ENCODE assay signal across 8 mouse cellular contexts in genomic region chr9:21015571-21016130, GRCm38 (mm10). TPM values are rescaled to one million over a fixed set of nuclear protein-coding genes. Genes with fewer than 3 reads are reported as not detected.
DNase-seq lines count a peak whose midpoint lies in the region; ATAC-seq and TF ChIP-seq lines count a peak whose summit lies in the region.

Gene Icam1 (plus strand): TSS chr9:21015985.

- peak; percentile 60 for DNase-seq in urinary bladder, adult 18-20 months (ENCODE audit: low spot score in 2 of 2)
- no peak for DNase-seq in urinary bladder, postnatal 10 days (ENCODE audit: low spot score)
- no peak for DNase-seq in forebrain, postnatal 0 days
- peak; percentile 40 for DNase-seq in hindbrain, embryonic 11.5 days (ENCODE audit: low spot score)
- peak; percentile 91 for DNase-seq in midbrain, embryonic 11.5 days (ENCODE audit: low spot score, missing footprints)
- peak; percentile 68 for DNase-seq in stomach, postnatal 0 days (ENCODE audit: low spot score)
- DNase-seq in layer of hippocampus, adult 8-10 months (ENCODE audit: low spot score in 2 of 2) = no peak

- H3K4me1 ChIP-seq in forebrain, postnatal 0 days (ENCODE audit: insufficient read depth) = no peaks in the 10 kb centered on the region
- H3K4me1 ChIP-seq in hindbrain, embryonic 11.5 days (replicated peaks; ENCODE audit: control insufficient read depth, insufficient read depth, low read length) = no peaks in the 10 kb centered on the region
- H3K4me1 ChIP-seq in limb, embryonic 12.5 days (replicated peaks) = peaks cover 11% of the 10 kb centered on the region
- no peaks in the 10 kb centered on the region; the same call in 1 of the 2 replicates for H3K4me1 ChIP-seq in midbrain, embryonic 11.5 days (ENCODE audit: control insufficient read depth, insufficient read depth, low read length)
- H3K4me1 ChIP-seq in stomach, postnatal 0 days (replicated peaks; ENCODE audit: control insufficient read depth, insufficient read depth) = no peaks in the 10 kb centered on the region

- H3K4me2 ChIP-seq in forebrain, postnatal 0 days (ENCODE audit: low read depth) = peak within 1 kb of the TSS; percentile 31
- H3K4me2 ChIP-seq in hindbrain, embryonic 11.5 days (replicated peaks; ENCODE audit: low read depth, low read length) = peak within 1 kb of the TSS; percentile 32
- peak within 1 kb of the TSS; percentile 59 for H3K4me2 ChIP-seq in limb, embryonic 12.5 days
- peak within 1 kb of the TSS; percentile 30 for H3K4me2 ChIP-seq in midbrain, embryonic 11.5 days
- H3K4me2 ChIP-seq in stomach, postnatal 0 days (replicated peaks; ENCODE audit: low read depth) = peak within 1 kb of the TSS; percentile 69

- H3K27me3 ChIP-seq in forebrain, postnatal 0 days (ENCODE audit: insufficient read depth, low read length) = peaks cover 27% of the 10 kb centered on the region
- peaks cover 36% of the 10 kb centered on the region for H3K27me3 ChIP-seq in hindbrain, embryonic 11.5 days (ENCODE audit: control insufficient read depth, insufficient read depth, low read length)
- peaks cover 62% of the 10 kb centered on the region for H3K27me3 ChIP-seq in limb, embryonic 12.5 days
- H3K27me3 ChIP-seq in midbrain, embryonic 11.5 days (ENCODE audit: control insufficient read depth, insufficient read depth, low read length) = peaks cover 35% of the 10 kb centered on the region
- H3K27me3 ChIP-seq in stomach, postnatal 0 days (ENCODE audit: control insufficient read depth, insufficient read depth, low read length) = no peaks in the 10 kb centered on the region

- no peak for TF ChIP-seq CTCF in forebrain, postnatal 0 days (IDR thresholded peaks at IDR 0.05; ENCODE audit: low read depth)
- TF ChIP-seq CTCF in stomach, postnatal 0 days (IDR thresholded peaks at IDR 0.05; ENCODE audit: low read depth) = no peak

- H3K9ac ChIP-seq in forebrain, postnatal 0 days = no peak within 1 kb of the TSS
- no peak within 1 kb of the TSS for H3K9ac ChIP-seq in hindbrain, embryonic 11.5 days (ENCODE audit: low read depth, low read length)
- H3K9ac ChIP-seq in limb, embryonic 12.5 days (replicated peaks) = peak within 1 kb of the TSS; percentile 42
- H3K9ac ChIP-seq in midbrain, embryonic 11.5 days (ENCODE audit: low read length) = peak within 1 kb of the TSS; percentile 27; the same call in 1 of the 2 replicates
- H3K9ac ChIP-seq in stomach, postnatal 0 days (ENCODE audit: low read length) = peak within 1 kb of the TSS; percentile 50

- TF ChIP-seq EP300 in stomach, postnatal 0 days (optimal IDR thresholded peaks at IDR 0.05) = no peak

- H3K36me3 ChIP-seq in forebrain, postnatal 0 days (ENCODE audit: insufficient read depth) = no peaks in the 10 kb centered on the region
- no peaks in the 10 kb centered on the region for H3K36me3 ChIP-seq in hindbrain, embryonic 11.5 days (ENCODE audit: control insufficient read depth, insufficient read depth, low read length)
- no peaks in the 10 kb centered on the region for H3K36me3 ChIP-seq in limb, embryonic 12.5 days
- no peaks in the 10 kb centered on the region for H3K36me3 ChIP-seq in midbrain, embryonic 11.5 days (ENCODE audit: control insufficient read depth, insufficient read depth, low read length)
- no peaks in the 10 kb centered on the region for H3K36me3 ChIP-seq in stomach, postnatal 0 days (ENCODE audit: control insufficient read depth, insufficient read depth, low read length)

- no peak within 1 kb of the TSS for H3K27ac ChIP-seq in forebrain, postnatal 0 days (ENCODE audit: low read depth, low read length)
- no peak within 1 kb of the TSS for H3K27ac ChIP-seq in hindbrain, embryonic 11.5 days (ENCODE audit: low read depth, low read length)
- H3K27ac ChIP-seq in limb, embryonic 12.5 days = 0 out of 2 replicates have a peak within 1 kb of the TSS, but pooled peaks have one; percentile 20
- H3K27ac ChIP-seq in midbrain, embryonic 11.5 days (ENCODE audit: low read depth, low read length) = no peak within 1 kb of the TSS
- H3K27ac ChIP-seq in stomach, postnatal 0 days (replicated peaks) = peak within 1 kb of the TSS; percentile 45

- no peaks in the 10 kb centered on the region for H3K9me3 ChIP-seq in forebrain, postnatal 0 days (ENCODE audit: low read length)
- no peaks in the 10 kb centered on the region for H3K9me3 ChIP-seq in hindbrain, embryonic 11.5 days (ENCODE audit: control insufficient read depth, low read length)
- H3K9me3 ChIP-seq in limb, embryonic 12.5 days = no peaks in the 10 kb centered on the region
- no peaks in the 10 kb centered on the region for H3K9me3 ChIP-seq in midbrain, embryonic 11.5 days (ENCODE audit: control insufficient read depth, low read length)
- no peaks in the 10 kb centered on the region for H3K9me3 ChIP-seq in stomach, postnatal 0 days (ENCODE audit: control insufficient read depth, low read length)

- ATAC-seq in forebrain, postnatal 0 days = no peak
- no peak for ATAC-seq in hindbrain, embryonic 11.5 days (ENCODE audit: low FRiP score)
- ATAC-seq in limb, embryonic 12.5 days (ENCODE audit: insufficient number of reproducible peaks, insufficient read depth, low FRiP score, low TSS enrichment, low read depth) = 0 out of 2 replicates have a peak, but pooled peaks have one; percentile 21
- no peak for ATAC-seq in midbrain, embryonic 11.5 days (ENCODE audit: low FRiP score)
- peak; percentile 62 for ATAC-seq in stomach, postnatal 0 days (ENCODE audit: low FRiP score, low TSS enrichment)

- under 1% methylated on average over 28 of the region's 30 CpGs for WGBS in forebrain, postnatal 0 days
- WGBS in hindbrain, embryonic 11.5 days = 2% methylated on average over 30 of the region's 30 CpGs
- under 1% methylated on average over 30 of the region's 30 CpGs for WGBS in limb, embryonic 12.5 days
- under 1% methylated on average over 30 of the region's 30 CpGs for WGBS in midbrain, embryonic 11.5 days
- WGBS in stomach, postnatal 0 days = 2% methylated on average over 29 of the region's 30 CpGs

- H3K4me3 ChIP-seq in forebrain, postnatal 0 days (ENCODE audit: low read depth, low read length) = no peak within 1 kb of the TSS; the same call in 1 of the 2 replicates
- peak within 1 kb of the TSS; percentile 19; the same call in 1 of the 2 replicates for H3K4me3 ChIP-seq in hindbrain, embryonic 11.5 days (ENCODE audit: low read depth, low read length)
- H3K4me3 ChIP-seq in limb, embryonic 12.5 days (replicated peaks) = peak within 1 kb of the TSS; percentile 38
- H3K4me3 ChIP-seq in midbrain, embryonic 11.5 days (ENCODE audit: low read depth, low read length) = peak within 1 kb of the TSS; percentile 17
- H3K4me3 ChIP-seq in stomach, postnatal 0 days (ENCODE audit: low read depth, low read length) = peak within 1 kb of the TSS; percentile 41

RNA-seq across cellular contexts. Expression of gene Icam1, which starts in this region (rescaled TPM):
- 3.2 and 3.7 TPM in 2 replicates for total RNA-seq in forebrain, postnatal 0 days (2014; rRNA removed)
- 3.1 and 3.6 TPM in 2 replicates for polyA plus RNA-seq in forebrain, postnatal 0 days (2015; fragmentation: Nextera tagmentation; extraction: Ambion mirVana)
- 4.3 and 4.5 TPM in 2 replicates for polyA plus RNA-seq in hindbrain, embryonic 11.5 days (2014; fragmentation: Nextera tagmentation; extraction: Ambion mirVana)
- polyA plus RNA-seq in limb, embryonic 12.5 days (2016; fragmentation: Nextera tagmentation; extraction: Ambion mirVana) = 8.8 and 8.9 TPM in 2 replicates
- polyA plus RNA-seq in midbrain, embryonic 11.5 days (2014; fragmentation: Nextera tagmentation; extraction: Ambion mirVana) = 3.9 and 4.0 TPM in 2 replicates
- polyA plus RNA-seq in stomach, postnatal 0 days (2015; fragmentation: Nextera tagmentation; extraction: Ambion mirVana) = 9.5 and 11.9 TPM in 2 replicates
- total RNA-seq in layer of hippocampus, adult 8-10 months (2022) = 1 to 10 TPM; 2.8 to 9.8 (median 6.3) TPM

Comparison
In these comparisons a context has a peak if more than half of its experiments do, and no peak if none do; other contexts are left out.
1. DNase-seq: peak in urinary bladder, adult 18-20 months (2 of 2), hindbrain, embryonic 11.5 days (single experiment), midbrain, embryonic 11.5 days (single experiment) and stomach, postnatal 0 days (single experiment); none in urinary bladder, postnatal 10 days (single experiment), forebrain, postnatal 0 days (single experiment) and layer of hippocampus, adult 8-10 months (0 of 2).
2. ATAC-seq: peak in limb, embryonic 12.5 days (single experiment) and stomach, postnatal 0 days (single experiment); none in forebrain, postnatal 0 days (single experiment), hindbrain, embryonic 11.5 days (single experiment) and midbrain, embryonic 11.5 days (single experiment).
3. H3K27ac ChIP-seq: peak in limb, embryonic 12.5 days (single experiment) and stomach, postnatal 0 days (single experiment); none in forebrain, postnatal 0 days (single experiment), hindbrain, embryonic 11.5 days (single experiment) and midbrain, embryonic 11.5 days (single experiment).
4. H3K9ac ChIP-seq: peak in limb, embryonic 12.5 days (single experiment), midbrain, embryonic 11.5 days (single experiment) and stomach, postnatal 0 days (single experiment); none in forebrain, postnatal 0 days (single experiment) and hindbrain, embryonic 11.5 days (single experiment).
5. Peak in every context shown above with its lines, with median percentiles within 50 percentile points of each other: H3K4me2 ChIP-seq.